Mouse (Mus musculus): ENCODE measurements at regions not wholly inside any gene's neighbourhood (a gene's known extent, or its start where the extent isn't known, plus 50 kb on each side); places are given as distances from the start of the nearest gene placed in this dataset.

DNA sequence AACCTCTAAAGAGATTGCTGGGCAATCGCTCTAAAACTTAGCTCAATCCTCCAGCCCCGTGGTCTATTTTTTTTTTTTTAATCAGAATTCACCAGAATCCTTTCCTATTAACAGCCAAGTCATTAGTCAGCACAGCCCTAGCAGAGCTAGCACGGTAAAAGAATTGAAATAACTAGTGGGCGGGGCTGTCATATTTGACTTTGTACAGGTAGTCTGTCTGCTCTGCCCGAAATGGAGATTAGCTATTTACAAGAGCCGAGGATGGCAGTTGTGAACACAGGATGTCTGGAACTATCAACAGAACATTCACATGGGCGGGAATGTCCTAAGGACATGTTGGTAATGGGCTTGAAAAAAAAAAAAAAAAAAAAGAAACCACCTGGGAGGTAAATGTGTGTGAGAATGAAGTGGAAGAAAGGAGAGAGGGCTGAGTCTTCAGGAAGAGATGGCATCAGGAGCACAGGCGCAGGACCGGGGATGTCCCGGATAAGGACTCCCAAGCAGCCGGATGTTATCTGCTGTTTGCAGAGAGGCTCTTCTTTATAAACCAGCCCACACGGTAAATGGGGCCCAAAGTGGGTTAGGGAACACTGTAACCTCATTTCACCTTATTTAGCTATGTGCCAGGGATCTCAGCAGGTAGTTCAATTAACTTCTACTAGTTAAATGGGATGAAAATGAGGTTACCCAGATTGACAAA is 283.8 kb upstream of the Adgrl2 start:
- H3K4me1 ChIP-seq: no peaks in the 10 kb centered on the region
- peaks cover 6% of the 10 kb centered on the region; the same call in 1 of the 2 replicates for H3K9me3 ChIP-seq
- H3K36me3 ChIP-seq (replicated peaks; ENCODE audit: low read length): no peaks in the 10 kb centered on the region
- no peaks in the 10 kb centered on the region for H3K27me3 ChIP-seq (replicated peaks)
- TF ChIP-seq FLI1 (IDR thresholded peaks at IDR 0.05; ENCODE audit: low read length): no peak
- no peak for TF ChIP-seq GATA1 (IDR thresholded peaks at IDR 0.05; ENCODE audit: borderline replicate concordance, low read length)
- H3K4me3 ChIP-seq (replicated peaks): no peak overlapping the region

DNA sequence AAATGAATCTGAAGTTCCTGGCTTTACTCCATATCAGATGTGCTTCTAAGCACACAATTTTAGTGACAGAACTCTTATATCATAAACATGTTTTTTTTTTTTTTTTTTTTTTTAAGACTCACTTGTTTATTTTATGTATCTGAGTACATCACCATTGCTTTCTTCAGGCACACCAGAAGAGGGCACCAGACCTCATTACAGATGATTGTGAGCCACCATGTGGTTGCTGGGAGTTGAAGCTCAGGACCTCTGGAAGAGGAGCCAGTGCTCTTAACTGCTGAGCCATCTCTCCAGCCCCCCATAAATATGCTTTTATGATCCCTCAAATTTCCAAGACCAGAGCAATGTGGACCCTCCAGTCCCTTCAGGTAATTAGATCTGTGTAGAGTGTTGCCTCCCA is 280.1 kb upstream of the Adgrl2 start:
- H3K4me3 ChIP-seq (replicated peaks): no peak overlapping the region
- H3K9me3 ChIP-seq: peaks cover 20% of the 10 kb centered on the region
- no peaks in the 10 kb centered on the region for H3K27me3 ChIP-seq (replicated peaks)
- H3K36me3 ChIP-seq (replicated peaks; ENCODE audit: low read length): no peaks in the 10 kb centered on the region
- no peak for TF ChIP-seq FLI1 (IDR thresholded peaks at IDR 0.05; ENCODE audit: low read length)
- no peak for TF ChIP-seq GATA1 (IDR thresholded peaks at IDR 0.05; ENCODE audit: borderline replicate concordance, low read length)
- no peaks in the 10 kb centered on the region for H3K4me1 ChIP-seq

GRCm38 (mm10) chr3:149262332-149262970 is 272.1 kb upstream of the Adgrl2 start:
- H3K4me1 ChIP-seq: no peaks in the 10 kb centered on the region
- TF ChIP-seq GATA1 (IDR thresholded peaks at IDR 0.05; ENCODE audit: borderline replicate concordance, low read length): no peak
- no peak for TF ChIP-seq FLI1 (IDR thresholded peaks at IDR 0.05; ENCODE audit: low read length)
- H3K4me3 ChIP-seq (replicated peaks): no peak overlapping the region
- H3K36me3 ChIP-seq (replicated peaks; ENCODE audit: low read length): no peaks in the 10 kb centered on the region
- H3K9me3 ChIP-seq: peaks cover 11% of the 10 kb centered on the region; the same call in 1 of the 2 replicates
- H3K27me3 ChIP-seq (replicated peaks): no peaks in the 10 kb centered on the region

GRCm38 (mm10) chr3:149261764-149262163 is 271.4 kb upstream of the Adgrl2 start:
- H3K27me3 ChIP-seq (replicated peaks): no peaks in the 10 kb centered on the region
- H3K9me3 ChIP-seq: peaks cover 6% of the 10 kb centered on the region; the same call in 1 of the 2 replicates
- no peak for TF ChIP-seq GATA1 (IDR thresholded peaks at IDR 0.05; ENCODE audit: borderline replicate concordance, low read length)

GRCm38 (mm10) chr3:149258826-149259225 is 268.5 kb upstream of the Adgrl2 start:
- TF ChIP-seq FLI1 (IDR thresholded peaks at IDR 0.05; ENCODE audit: low read length) (no peak), GATA1 (IDR thresholded peaks at IDR 0.05; ENCODE audit: borderline replicate concordance, low read length) (no peak)
- H3K27me3 ChIP-seq (replicated peaks): no peaks in the 10 kb centered on the region
- H3K36me3 ChIP-seq (replicated peaks; ENCODE audit: low read length): no peaks in the 10 kb centered on the region
- no peaks in the 10 kb centered on the region for H3K4me1 ChIP-seq
- H3K9me3 ChIP-seq: 0 out of 2 replicates have a peak, but pooled peaks cover 4% of the 10 kb centered on the region
- no peak overlapping the region for H3K4me3 ChIP-seq (replicated peaks)

More at GRCm38 (mm10) chr3:149261764-149262163, 271.4 kb upstream of the Adgrl2 start:
- no peak overlapping the region for H3K4me3 ChIP-seq (replicated peaks)
- no peaks in the 10 kb centered on the region for H3K36me3 ChIP-seq (replicated peaks; ENCODE audit: low read length)
- no peaks in the 10 kb centered on the region for H3K4me1 ChIP-seq

- no peaks in the 10 kb centered on the region for H3K27me3 ChIP-seq (replicated peaks)
- TF ChIP-seq GATA1 (IDR thresholded peaks at IDR 0.05; ENCODE audit: borderline replicate concordance, low read length) (no peak), FLI1 (IDR thresholded peaks at IDR 0.05; ENCODE audit: low read length) (no peak)
Measured at GRCm38 (mm10) chr3:149256891-149257290, 266.5 kb upstream of the Adgrl2 start.

GRCm38 (mm10) chr3:149253080-149253479 is 262.7 kb upstream of the Adgrl2 start:
- TF ChIP-seq GATA1 (IDR thresholded peaks at IDR 0.05; ENCODE audit: borderline replicate concordance, low read length) (no peak), FLI1 (IDR thresholded peaks at IDR 0.05; ENCODE audit: low read length) (no peak)
- H3K9me3 ChIP-seq: peaks cover 15% of the 10 kb centered on the region
- H3K4me1 ChIP-seq: no peaks in the 10 kb centered on the region
- H3K36me3 ChIP-seq (replicated peaks; ENCODE audit: low read length): no peaks in the 10 kb centered on the region
- no peak overlapping the region for H3K4me3 ChIP-seq (replicated peaks)
- H3K27me3 ChIP-seq (replicated peaks): no peaks in the 10 kb centered on the region

More at GRCm38 (mm10) chr3:149256891-149257290, 266.5 kb upstream of the Adgrl2 start:
- Histone ChIP-seq H3K4me3 (replicated peaks) (no peak overlapping the region), H3K4me1 (no peaks in the 10 kb centered on the region), H3K9me3 (peaks cover 13% of the 10 kb centered on the region), H3K36me3 (replicated peaks; ENCODE audit: low read length) (no peaks in the 10 kb centered on the region)

GRCm38 (mm10) chr3:149252144-149252543 is 261.8 kb upstream of the Adgrl2 start:
- Histone ChIP-seq H3K4me3 (replicated peaks) (no peak overlapping the region), H3K9me3 (peaks cover 15% of the 10 kb centered on the region), H3K4me1 (no peaks in the 10 kb centered on the region), H3K27me3 (replicated peaks) (no peaks in the 10 kb centered on the region), H3K36me3 (replicated peaks; ENCODE audit: low read length) (no peaks in the 10 kb centered on the region)
- TF ChIP-seq FLI1 (IDR thresholded peaks at IDR 0.05; ENCODE audit: low read length): no peak
- TF ChIP-seq GATA1 (IDR thresholded peaks at IDR 0.05; ENCODE audit: borderline replicate concordance, low read length): no peak

GRCm38 (mm10) chr3:149247626-149247987 is 257.3 kb upstream of the Adgrl2 start:
- H3K4me1 ChIP-seq: no peaks in the 10 kb centered on the region
- H3K27me3 ChIP-seq (replicated peaks): no peaks in the 10 kb centered on the region
- H3K36me3 ChIP-seq (replicated peaks; ENCODE audit: low read length): no peaks in the 10 kb centered on the region
- peaks cover 13% of the 10 kb centered on the region for H3K9me3 ChIP-seq
- no peak for TF ChIP-seq GATA1 (IDR thresholded peaks at IDR 0.05; ENCODE audit: borderline replicate concordance, low read length)
- TF ChIP-seq FLI1 (IDR thresholded peaks at IDR 0.05; ENCODE audit: low read length): no peak
- no peak overlapping the region for H3K4me3 ChIP-seq (replicated peaks)

DNA sequence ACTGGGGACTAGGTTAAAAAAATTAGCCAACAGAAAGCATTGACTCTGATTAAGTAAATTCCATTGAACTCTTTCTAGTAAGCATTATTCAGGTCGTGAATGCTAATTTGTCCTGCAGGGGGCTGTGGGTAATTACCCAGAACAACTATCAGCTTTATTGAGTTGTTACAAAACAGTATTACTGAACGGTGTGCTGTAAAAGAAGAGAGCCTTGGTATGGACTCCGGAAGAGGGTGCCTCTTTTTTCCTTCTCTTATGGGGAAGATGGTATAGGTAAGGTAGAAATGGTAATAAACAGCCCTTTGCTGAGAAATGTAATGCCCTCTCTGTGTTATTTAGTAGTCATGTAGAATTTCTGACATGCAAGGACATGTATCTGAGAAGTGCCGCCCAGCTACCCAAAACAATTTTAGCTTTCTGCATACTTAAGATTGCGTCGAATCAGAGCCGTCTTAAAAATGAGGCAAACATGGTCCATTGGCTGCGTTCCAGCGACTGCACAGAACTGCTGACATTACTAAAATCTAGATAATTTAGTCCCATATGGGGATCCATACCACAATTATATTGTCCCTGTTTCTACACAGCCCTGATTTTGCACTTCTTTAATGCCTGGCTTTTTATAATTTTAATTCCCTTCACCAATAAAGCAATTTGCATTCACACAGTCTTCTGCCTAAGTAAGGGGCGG is 256.7 kb upstream of the Adgrl2 start:
- no peak overlapping the region for H3K4me3 ChIP-seq (replicated peaks)
- H3K27me3 ChIP-seq (replicated peaks): no peaks in the 10 kb centered on the region
- no peaks in the 10 kb centered on the region for H3K36me3 ChIP-seq (replicated peaks; ENCODE audit: low read length)
- no peak for TF ChIP-seq FLI1 (IDR thresholded peaks at IDR 0.05; ENCODE audit: low read length)
- no peak for TF ChIP-seq GATA1 (IDR thresholded peaks at IDR 0.05; ENCODE audit: borderline replicate concordance, low read length)
- no peaks in the 10 kb centered on the region for H3K4me1 ChIP-seq
- peaks cover 10% of the 10 kb centered on the region for H3K9me3 ChIP-seq

Measured in megakaryocyte, embryonic 14.5 days (primary cell).